Mouse (Mus musculus) embryonic facial prominence, embryonic 11.5 days (tissue): ENCODE measurements at regions not wholly inside any gene's neighbourhood (a gene's known extent, or its start where the extent isn't known, plus 50 kb on each side); places are given as distances from the start of the nearest gene placed in this dataset.

Experiments used
- ATAC-seq: fragments of 200-750 bp; cut with Nextera tagmentation; replicated peaks from 2 replicates; pipeline ENCODE4 v1.8.0; 2017; ENCODE audit warnings: low read depth; ENCODE audit not compliant: insufficient number of reproducible peaks, low FRiP score, low TSS enrichment
- DNase-seq: peaks from one replicate; pipeline ENCODE4 v3.0.0-alpha.2; 2015; ENCODE audit warnings: low spot score
- H3K27ac ChIP-seq: fragments of 300-500 bp; sonication (generic); replicated peaks from 2 replicates; pipeline ENCODE4 v1.5.1; 2014; ENCODE audit warnings: mild to moderate bottlenecking, low read depth, low read length, control low read depth
- H3K27me3 ChIP-seq: fragments of 300-500 bp; sonication (generic); 2 replicates; pipeline ENCODE4 v1.6.1; 2014; ENCODE audit warnings: mild to moderate bottlenecking, low read length, moderate library complexity, mixed read lengths; ENCODE audit not compliant: control insufficient read depth, insufficient read depth
- H3K36me3 ChIP-seq: fragments of 300-500 bp; sonication (generic); replicated peaks from 2 replicates; pipeline ENCODE4 v1.6.1; 2014; ENCODE audit warnings: low read depth, mild to moderate bottlenecking, low read length, moderate library complexity, mixed read lengths; ENCODE audit not compliant: control insufficient read depth, insufficient read depth
- H3K4me1 ChIP-seq: fragments of 300-500 bp; sonication (generic); 2 replicates; pipeline ENCODE4 v1.6.1; 2014; ENCODE audit warnings: low read length, mixed read lengths; ENCODE audit not compliant: control insufficient read depth, insufficient read depth
- H3K4me2 ChIP-seq: fragments of 300-500 bp; sonication (generic); 2 replicates; pipeline ENCODE4 v1.6.1; 2014; ENCODE audit warnings: low read depth, mild to moderate bottlenecking, control low read depth, low read length, moderate library complexity
- H3K4me3 ChIP-seq: fragments of 300-500 bp; sonication (generic); 2 replicates; pipeline ENCODE4 v1.5.1; 2014; ENCODE audit warnings: low read depth, low read length, control low read depth
- H3K9ac ChIP-seq: fragments of 300-500 bp; sonication (generic); replicated peaks from 2 replicates; pipeline ENCODE4 v1.6.1; 2014; ENCODE audit warnings: mild to moderate bottlenecking, control low read depth, low read length
- H3K9me3 ChIP-seq: fragments of 300-500 bp; sonication (generic); replicated peaks from 2 replicates; pipeline ENCODE4 v1.6.1; 2016; ENCODE audit warnings: mild to moderate bottlenecking, low read length, inconsistent platforms, mixed read lengths; ENCODE audit not compliant: control insufficient read depth
- WGBS: fragments of 180-500 bp; shearing (Covaris S2); extraction: QIAGEN DNeasy Blood & Tissue Kit; methylation state at CpG from one replicate; pipeline ENCODE4 v1.1.7; 2014; 5-methylcytosine and 5-hydroxymethylcytosine counted together

- DNase-seq (no peak), ATAC-seq (peak; percentile 22; the same call in 1 of the 2 replicates)
- H3K4me1 ChIP-seq = no peaks in the 10 kb centered on the region
- H3K4me2 ChIP-seq = peak overlapping the region; percentile 95
- H3K9ac ChIP-seq = no peak overlapping the region; the same call in 1 of the 2 replicates
- H3K27me3 ChIP-seq = no peaks in the 10 kb centered on the region
- 12% methylated on average over 9 of the region's 9 CpGs for WGBS
- H3K27ac ChIP-seq = no peak overlapping the region
- H3K9me3 ChIP-seq = no peaks in the 10 kb centered on the region
- peak overlapping the region; percentile 45 for H3K4me3 ChIP-seq
- no peaks in the 10 kb centered on the region for H3K36me3 ChIP-seq
These were observed 56.1 kb downstream of the Foxi3 start for GRCm38 (mm10) chr6:71012436-71012822.

GRCm38 (mm10) chr6:71012823-71013461 lies 56.6 kb downstream of the Foxi3 start:
- Histone ChIP-seq H3K27me3 (no peaks in the 10 kb centered on the region), H3K9ac (peak overlapping the region; percentile 55), H3K36me3 (no peaks in the 10 kb centered on the region), H3K4me3 (peak overlapping the region; percentile 45), H3K4me2 (peak overlapping the region; percentile 95), H3K9me3 (no peaks in the 10 kb centered on the region), H3K4me1 (no peaks in the 10 kb centered on the region), H3K27ac (no peak overlapping the region)
- under 1% methylated on average over 38 of the region's 38 CpGs for WGBS
- peak; percentile 85 for DNase-seq
- peak; percentile 88 for ATAC-seq

- H3K36me3 ChIP-seq = no peaks in the 10 kb centered on the region
- H3K27me3 ChIP-seq = no peaks in the 10 kb centered on the region
- H3K4me2 ChIP-seq = no peak overlapping the region
- no peak overlapping the region for H3K27ac ChIP-seq
- H3K4me3 ChIP-seq = no peak overlapping the region
- WGBS = 13% methylated on average over 1 of the region's 1 CpGs
- DNase-seq = no peak
- H3K4me1 ChIP-seq = no peaks in the 10 kb centered on the region
- no peak overlapping the region for H3K9ac ChIP-seq
- no peaks in the 10 kb centered on the region for H3K9me3 ChIP-seq
- no peak for ATAC-seq
These were observed 60.1 kb downstream of the Foxi3 start for GRCm38 (mm10) chr6:71016388-71016787.

GRCm38 (mm10) chr6:71021353-71021752 lies 65.0 kb downstream of the Foxi3 start:
- no peaks in the 10 kb centered on the region for H3K27me3 ChIP-seq
- H3K4me1 ChIP-seq = no peaks in the 10 kb centered on the region
- no peak overlapping the region for H3K4me2 ChIP-seq
- no peak for ATAC-seq
- peak; percentile 20 for DNase-seq
- no peaks in the 10 kb centered on the region for H3K9me3 ChIP-seq
- no peak overlapping the region for H3K9ac ChIP-seq
- H3K4me3 ChIP-seq = no peak overlapping the region
- H3K27ac ChIP-seq = no peak overlapping the region
- no peaks in the 10 kb centered on the region for H3K36me3 ChIP-seq
- 11% methylated on average over 9 of the region's 9 CpGs for WGBS

GRCm38 (mm10) chr6:71025472-71025871 lies 69.1 kb downstream of the Foxi3 start:
- no peak for DNase-seq
- Histone ChIP-seq H3K9me3 (no peaks in the 10 kb centered on the region), H3K4me3 (no peak overlapping the region), H3K4me1 (no peaks in the 10 kb centered on the region), H3K27ac (no peak overlapping the region), H3K4me2 (no peak overlapping the region), H3K9ac (no peak overlapping the region), H3K36me3 (no peaks in the 10 kb centered on the region), H3K27me3 (no peaks in the 10 kb centered on the region)
- no peak for ATAC-seq
- WGBS = 82% methylated on average over 4 of the region's 4 CpGs

GRCm38 (mm10) chr6:71029663-71030062 lies 73.3 kb downstream of the Foxi3 start:
- Histone ChIP-seq H3K9me3 (no peaks in the 10 kb centered on the region), H3K9ac (no peak overlapping the region), H3K4me3 (no peak overlapping the region), H3K27ac (no peak overlapping the region), H3K4me1 (no peaks in the 10 kb centered on the region), H3K4me2 (no peak overlapping the region), H3K27me3 (no peaks in the 10 kb centered on the region), H3K36me3 (no peaks in the 10 kb centered on the region)
- no peak for DNase-seq
- ATAC-seq = no peak
- 81% methylated on average over 6 of the region's 6 CpGs for WGBS

GRCm38 (mm10) chr6:71030541-71030940 lies 74.2 kb downstream of the Foxi3 start:
- no peaks in the 10 kb centered on the region for H3K9me3 ChIP-seq
- H3K4me3 ChIP-seq = no peak overlapping the region
- peak; percentile 32 for DNase-seq
- H3K9ac ChIP-seq = no peak overlapping the region
- no peaks in the 10 kb centered on the region for H3K27me3 ChIP-seq
- no peak overlapping the region for H3K27ac ChIP-seq
- no peak for ATAC-seq
- WGBS = 70% methylated on average over 5 of the region's 5 CpGs
- no peaks in the 10 kb centered on the region for H3K4me1 ChIP-seq
- no peaks in the 10 kb centered on the region for H3K36me3 ChIP-seq
- no peak overlapping the region for H3K4me2 ChIP-seq

GRCm38 (mm10) chr6:71044241-71044640 lies 87.9 kb downstream of the Foxi3 start:
- H3K4me3 ChIP-seq = no peak overlapping the region
- 78% methylated on average over 3 of the region's 3 CpGs for WGBS
- no peak for ATAC-seq
- no peaks in the 10 kb centered on the region for H3K36me3 ChIP-seq
- H3K27ac ChIP-seq = no peak overlapping the region
- no peak overlapping the region for H3K9ac ChIP-seq
- no peaks in the 10 kb centered on the region for H3K9me3 ChIP-seq
- no peaks in the 10 kb centered on the region for H3K4me1 ChIP-seq
- H3K27me3 ChIP-seq = no peaks in the 10 kb centered on the region
- no peak for DNase-seq
- no peak overlapping the region for H3K4me2 ChIP-seq
